Mouse (Mus musculus) lung, postnatal 14 days (tissue): ENCODE measurements around the gene Gm5861.
"Not testable (repeated sequence)": the region's sequence is repeated elsewhere in the genome, so short reads cannot be mapped to it uniquely, and the experiment has no call there.

Experiments used
- DNase-seq: peaks from one replicate; pipeline ENCODE4 v3.0.0; 2021

The Gm5861 gene

DNA sequence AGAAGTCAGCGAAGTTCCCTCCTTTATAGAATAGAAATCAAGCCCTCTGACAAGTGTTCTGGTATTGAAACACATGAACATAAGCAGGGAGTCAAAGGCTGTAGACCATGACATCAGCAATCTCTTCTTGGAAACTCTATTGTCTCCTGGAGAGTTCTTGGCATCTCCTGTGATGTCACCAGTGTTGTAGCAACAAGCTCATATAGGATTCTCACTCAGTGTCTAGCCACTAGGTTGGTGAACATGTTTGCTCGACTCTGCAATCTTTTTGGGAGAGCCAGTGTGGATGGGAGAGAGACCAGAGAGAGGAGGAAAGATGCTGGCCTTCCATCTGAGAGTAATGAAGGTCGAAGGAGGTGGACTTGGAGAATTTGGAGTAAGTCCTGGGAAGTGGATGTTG lies at the start of gene Gm5861:
TSS of gene Gm5861 (plus strand) at position 301 of the 400 bp plus-strand sequence.
- not testable (repeated sequence) for DNase-seq

- not testable (repeated sequence) for DNase-seq
Observed at GRCm38 (mm10) chr5:11138031-11138430, 44.8 kb upstream of the Gm5861 start.
